Mouse (Mus musculus) kidney, adult 2 months (tissue): ENCODE measurements at regions not wholly inside any gene's neighbourhood (a gene's known extent, or its start where the extent isn't known, plus 50 kb on each side); places are given as distances from the start of the nearest gene placed in this dataset.

Experiments used
- CTCF ChIP-seq: fragments of 200-500 bp; conservative IDR thresholded peaks from 2 replicates; pipeline ENCODE4 v1.5.1; 2011; ENCODE audit warnings: low read depth, mild to moderate bottlenecking, control low read depth, low read length, moderate library complexity, mixed read lengths; ENCODE audit not compliant: insufficient read depth, insufficient read length
- POLR2A ChIP-seq: fragments of 200-500 bp; IDR thresholded peaks from one replicate; pipeline ENCODE4 v1.6.1; 2011; ENCODE audit warnings: low read depth, low read length, control low read depth

DNA sequence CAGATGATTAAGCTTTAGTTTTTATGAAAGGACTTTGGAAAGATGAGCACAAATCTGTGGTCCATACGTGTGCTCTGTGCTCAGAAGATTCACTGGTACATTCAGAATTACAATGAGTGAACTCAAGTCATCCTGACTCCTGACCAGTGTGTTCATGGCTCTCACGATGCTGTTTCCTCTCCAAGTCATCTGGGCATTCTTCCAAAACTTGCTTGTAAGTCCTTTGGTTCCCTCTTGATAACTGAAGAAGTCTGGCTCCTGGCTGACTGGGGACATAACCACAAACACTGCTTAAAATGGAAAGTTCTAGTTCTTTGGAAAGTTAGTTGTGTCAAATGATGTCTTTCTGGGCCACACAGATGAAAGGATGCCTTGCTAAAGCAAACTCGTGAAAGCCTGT, 57.2 kb upstream of the Rims1 start:
- TF ChIP-seq POLR2A (no peak), CTCF (no peak)
